Mouse (Mus musculus): Measurements from ENCODE around the gene Akap1. TPM values are rescaled to one million over a fixed set of nuclear protein-coding genes. Genes with fewer than 3 reads are reported as not detected.
"Not testable (repeated sequence)": the region's sequence is repeated elsewhere in the genome, so short reads cannot be mapped to it uniquely, and the experiment has no call there.

The Akap1 gene
- total and polyA plus RNA-seq, 3 experiments: 10.9 to 18.8 (median 12.0) TPM

DNA sequence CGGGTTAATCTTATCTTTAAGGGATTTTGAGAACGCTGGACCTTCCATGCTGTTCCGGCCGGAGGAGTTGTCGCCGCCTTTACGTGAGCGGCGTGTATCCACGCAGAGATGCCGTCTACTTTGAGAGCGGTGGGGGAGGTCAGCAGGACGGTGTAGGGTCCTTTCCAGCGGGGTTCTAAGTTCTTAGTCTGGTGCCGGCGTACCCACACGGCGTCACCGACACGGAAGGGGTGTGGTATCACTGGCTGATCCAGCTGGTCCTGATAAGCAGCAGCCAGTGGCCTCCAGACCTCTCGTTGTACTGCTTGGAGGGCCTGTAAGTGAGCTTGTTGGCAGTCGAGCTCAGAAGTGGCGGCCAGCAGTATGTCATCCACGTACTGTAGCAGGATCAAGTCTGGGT lies 28.4 kb upstream of the Akap1 start:
- not testable (repeated sequence) for H3K36me3 ChIP-seq (replicated peaks); H3K4me3 ChIP-seq (ENCODE audit: low read depth, low read length); H3K4me1 ChIP-seq (ENCODE audit: insufficient read depth, low read depth, low read length); ATAC-seq (ENCODE audit: extremely low read depth, insufficient number of reproducible peaks, low FRiP score, poor library complexity, severe bottlenecking); DNase-seq (ENCODE audit: low spot score); H3K9me3 ChIP-seq (replicated peaks)
- peaks cover 13% of the 10 kb centered on the region for H3K27me3 ChIP-seq (ENCODE audit: insufficient read depth, low read length)

- not testable (repeated sequence) for H3K4me1 ChIP-seq (ENCODE audit: insufficient read depth, low read depth, low read length); H3K36me3 ChIP-seq (replicated peaks); DNase-seq (ENCODE audit: low spot score); ATAC-seq (ENCODE audit: extremely low read depth, insufficient number of reproducible peaks, low FRiP score, poor library complexity, severe bottlenecking); H3K4me3 ChIP-seq (ENCODE audit: low read depth, low read length); H3K9me3 ChIP-seq (replicated peaks)
- peaks cover 14% of the 10 kb centered on the region for H3K27me3 ChIP-seq (ENCODE audit: insufficient read depth, low read length)
Observed at GRCm38 (mm10) chr11:88891921-88892561, 27.7 kb upstream of the Akap1 start.

DNA sequence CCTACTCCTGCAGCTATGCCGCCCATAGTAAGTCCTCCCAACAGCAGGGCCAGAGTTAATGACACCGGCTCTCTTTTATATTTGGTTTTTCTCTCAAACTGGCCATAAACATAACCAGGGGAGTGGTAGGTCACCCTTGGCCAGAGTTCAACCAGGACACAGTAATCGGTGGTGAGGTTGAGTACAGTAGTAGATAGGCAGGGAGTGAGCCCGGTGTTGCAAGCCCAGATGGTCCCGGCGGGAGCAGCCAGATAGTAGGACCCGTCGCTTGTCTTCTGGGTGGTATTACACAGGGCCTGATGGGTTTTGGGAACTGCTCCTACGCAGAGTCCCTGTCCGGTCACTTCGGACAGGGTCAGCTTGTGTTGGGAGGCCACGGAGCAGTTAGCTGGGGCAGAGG lies 27.1 kb upstream of the Akap1 start:
- not testable (repeated sequence) for H3K4me3 ChIP-seq (ENCODE audit: low read depth, low read length); ATAC-seq (ENCODE audit: extremely low read depth, insufficient number of reproducible peaks, low FRiP score, poor library complexity, severe bottlenecking); H3K9me3 ChIP-seq (replicated peaks); DNase-seq (ENCODE audit: low spot score); H3K4me1 ChIP-seq (ENCODE audit: insufficient read depth, low read depth, low read length); H3K36me3 ChIP-seq (replicated peaks)
- peaks cover 14% of the 10 kb centered on the region for H3K27me3 ChIP-seq (ENCODE audit: insufficient read depth, low read length)

GRCm38 (mm10) chr11:88890904-88891303 lies 26.5 kb upstream of the Akap1 start:
- peaks cover 14% of the 10 kb centered on the region for H3K27me3 ChIP-seq (ENCODE audit: insufficient read depth, low read length)
- not testable (repeated sequence) for H3K9me3 ChIP-seq (replicated peaks); H3K36me3 ChIP-seq (replicated peaks); H3K4me3 ChIP-seq (ENCODE audit: low read depth, low read length); ATAC-seq (ENCODE audit: extremely low read depth, insufficient number of reproducible peaks, low FRiP score, poor library complexity, severe bottlenecking); DNase-seq (ENCODE audit: low spot score); H3K4me1 ChIP-seq (ENCODE audit: insufficient read depth, low read depth, low read length)

- Histone ChIP-seq H3K4me3 (ENCODE audit: low read depth, low read length) (no peak overlapping the region), H3K27me3 (ENCODE audit: insufficient read depth, low read length) (peaks cover 14% of the 10 kb centered on the region), H3K4me1 (ENCODE audit: insufficient read depth, low read depth, low read length) (no peaks in the 10 kb centered on the region), H3K9me3 (replicated peaks) (no peaks in the 10 kb centered on the region), H3K36me3 (replicated peaks) (no peaks in the 10 kb centered on the region)
- DNase-seq (ENCODE audit: low spot score): no peak
- TF ChIP-seq GATA1 (IDR thresholded peaks at IDR 0.05; ENCODE audit: borderline replicate concordance, low read length) (no peak), TAL1 (conservative IDR thresholded peaks at IDR 0.05; ENCODE audit: low read depth, low read length) (no peak), CTCF (IDR thresholded peaks at IDR 0.05; ENCODE audit: low read depth, low read length) (no peak), GATA2 (IDR thresholded peaks at IDR 0.05; ENCODE audit: borderline replicate concordance, low read depth, low read length) (no peak), POLR2AphosphoS5 (IDR thresholded peaks at IDR 0.05; ENCODE audit: insufficient replicate concordance, low read depth, low read length) (no peak)
- ATAC-seq (ENCODE audit: extremely low read depth, insufficient number of reproducible peaks, low FRiP score, poor library complexity, severe bottlenecking): no peak
Observed at GRCm38 (mm10) chr11:88888996-88889395, 24.6 kb upstream of the Akap1 start.

GRCm38 (mm10) chr11:88884376-88885065 lies 20.1 kb upstream of the Akap1 start:
- TF ChIP-seq GATA2 (IDR thresholded peaks at IDR 0.05; ENCODE audit: borderline replicate concordance, low read depth, low read length) (no peak), TAL1 (conservative IDR thresholded peaks at IDR 0.05; ENCODE audit: low read depth, low read length) (no peak), POLR2AphosphoS5 (IDR thresholded peaks at IDR 0.05; ENCODE audit: insufficient replicate concordance, low read depth, low read length) (no peak), CTCF (IDR thresholded peaks at IDR 0.05; ENCODE audit: low read depth, low read length) (no peak), GATA1 (IDR thresholded peaks at IDR 0.05; ENCODE audit: borderline replicate concordance, low read length) (no peak)
- no peak for DNase-seq (ENCODE audit: low spot score)
- no peak for ATAC-seq (ENCODE audit: extremely low read depth, insufficient number of reproducible peaks, low FRiP score, poor library complexity, severe bottlenecking)
- no peaks in the 10 kb centered on the region for H3K9me3 ChIP-seq (replicated peaks)
- H3K27me3 ChIP-seq (ENCODE audit: insufficient read depth, low read length): peaks cover 20% of the 10 kb centered on the region
- H3K36me3 ChIP-seq (replicated peaks): no peaks in the 10 kb centered on the region
- no peaks in the 10 kb centered on the region for H3K4me1 ChIP-seq (ENCODE audit: insufficient read depth, low read depth, low read length)
- H3K4me3 ChIP-seq (ENCODE audit: low read depth, low read length): no peak overlapping the region

GRCm38 (mm10) chr11:88878011-88878410 lies 13.6 kb upstream of the Akap1 start:
- no peak for ATAC-seq (ENCODE audit: extremely low read depth, insufficient number of reproducible peaks, low FRiP score, poor library complexity, severe bottlenecking)
- no peak for TF ChIP-seq GATA2 (IDR thresholded peaks at IDR 0.05; ENCODE audit: borderline replicate concordance, low read depth, low read length)
- no peak for TF ChIP-seq POLR2AphosphoS5 (IDR thresholded peaks at IDR 0.05; ENCODE audit: insufficient replicate concordance, low read depth, low read length)
- TF ChIP-seq CTCF (IDR thresholded peaks at IDR 0.05; ENCODE audit: low read depth, low read length): no peak
- TF ChIP-seq TAL1 (conservative IDR thresholded peaks at IDR 0.05; ENCODE audit: low read depth, low read length): no peak
- TF ChIP-seq GATA1 (IDR thresholded peaks at IDR 0.05; ENCODE audit: borderline replicate concordance, low read length): no peak
- H3K9me3 ChIP-seq (replicated peaks): no peaks in the 10 kb centered on the region

More at GRCm38 (mm10) chr11:88878011-88878410, 13.6 kb upstream of the Akap1 start:
- DNase-seq (ENCODE audit: low spot score): no peak
- H3K4me1 ChIP-seq (ENCODE audit: insufficient read depth, low read depth, low read length): no peaks in the 10 kb centered on the region
- no peaks in the 10 kb centered on the region for H3K36me3 ChIP-seq (replicated peaks)
- no peak overlapping the region for H3K4me3 ChIP-seq (ENCODE audit: low read depth, low read length)
- H3K27me3 ChIP-seq (ENCODE audit: insufficient read depth, low read length): peaks cover 21% of the 10 kb centered on the region

Measured in G1E (cell line).